Mouse (Mus musculus): ENCODE results near the gene Nptn.
A peak's percentile ranks its signal among the peaks of the same experiment; 100 is the strongest.

Gene Nptn

GRCm38 (mm10) chr9:58656396-58656795 lies 74.4 kb downstream of the Nptn start:
- DNase-seq (ENCODE audit: low read depth, low spot score) = peak; percentile 14

- no peak for DNase-seq (ENCODE audit: low read depth, low spot score)
Measured at GRCm38 (mm10) chr9:58656824-58657223, 74.8 kb downstream of the Nptn start.

DNA sequence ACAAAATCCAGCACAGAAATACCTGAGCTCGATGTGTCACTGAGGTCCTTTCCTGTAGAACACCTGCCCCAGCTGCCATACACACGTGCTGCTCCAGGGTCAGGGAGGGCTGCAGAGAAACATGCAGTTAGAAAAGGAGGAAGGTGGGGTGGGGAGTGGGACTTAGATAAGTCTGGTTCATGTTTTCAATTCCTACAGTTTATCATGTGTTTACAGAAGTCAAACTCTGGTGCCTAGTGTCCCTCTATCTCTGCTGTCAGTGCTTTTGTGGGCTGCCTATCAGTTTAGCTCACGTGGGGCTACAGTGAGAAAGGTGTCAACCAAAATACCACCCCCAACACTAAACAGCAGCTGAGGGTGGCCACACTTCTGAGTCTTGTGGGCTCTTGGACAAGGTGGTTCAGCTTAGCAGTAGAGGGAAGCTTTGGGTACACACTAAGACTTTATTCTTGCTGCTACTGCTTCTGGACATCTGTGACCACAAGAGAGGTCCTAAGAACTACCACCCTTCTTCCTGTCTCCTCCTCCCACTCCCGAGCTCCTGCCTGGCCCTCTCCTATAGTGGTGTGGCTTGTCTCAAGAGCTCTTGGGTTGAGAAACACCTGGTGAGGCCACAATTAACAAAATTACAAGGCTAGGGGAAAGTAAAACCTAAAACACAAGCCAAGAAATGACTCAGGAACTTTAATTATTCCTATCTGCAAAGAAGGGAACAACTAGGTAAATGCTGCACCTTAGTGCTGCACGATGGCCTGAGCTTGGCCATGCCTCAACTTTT lies 75.9 kb downstream of the Nptn start:
- DNase-seq (ENCODE audit: low read depth, low spot score) = no peak

DNA sequence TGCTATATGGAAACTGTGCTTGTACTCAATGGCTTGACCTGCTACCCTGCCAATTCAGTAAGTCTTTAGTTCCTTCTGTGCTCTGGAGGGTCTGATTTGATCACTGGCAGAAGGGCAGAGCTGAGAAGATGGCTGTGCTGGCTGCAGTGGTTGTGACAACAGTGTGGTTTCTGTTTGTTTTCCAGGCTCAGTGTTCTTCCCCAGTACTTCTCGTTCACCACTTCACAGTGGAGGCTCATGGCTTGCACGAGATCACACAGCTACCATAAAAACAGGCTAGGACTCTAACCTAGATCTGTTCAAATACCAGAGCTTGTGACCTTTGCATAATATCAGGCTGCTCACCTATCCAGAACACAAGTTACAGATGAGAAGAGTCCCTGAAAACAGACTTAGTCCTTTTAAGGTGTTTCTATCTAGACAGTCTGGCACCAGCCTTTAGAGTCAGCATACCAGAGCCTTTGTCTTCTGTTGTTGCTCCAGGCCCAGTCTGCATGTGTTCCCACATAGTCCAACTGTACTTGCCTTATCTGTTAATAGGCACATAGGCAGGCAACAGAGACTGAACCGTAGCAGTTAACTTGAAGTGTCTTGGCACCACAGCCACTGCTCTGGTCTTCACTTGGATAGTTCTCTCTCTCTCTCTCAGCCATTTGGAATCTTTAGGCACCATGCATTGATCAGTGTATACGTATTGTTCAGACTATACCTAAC lies 76.7 kb downstream of the Nptn start:
- DNase-seq (ENCODE audit: low read depth, low spot score) = no peak

GRCm38 (mm10) chr9:58659331-58659730 lies 77.3 kb downstream of the Nptn start:
- DNase-seq (ENCODE audit: low read depth, low spot score) = no peak

- DNase-seq (ENCODE audit: low read depth, low spot score) = no peak
Measured at GRCm38 (mm10) chr9:58659989-58660388, 77.9 kb downstream of the Nptn start.

DNA sequence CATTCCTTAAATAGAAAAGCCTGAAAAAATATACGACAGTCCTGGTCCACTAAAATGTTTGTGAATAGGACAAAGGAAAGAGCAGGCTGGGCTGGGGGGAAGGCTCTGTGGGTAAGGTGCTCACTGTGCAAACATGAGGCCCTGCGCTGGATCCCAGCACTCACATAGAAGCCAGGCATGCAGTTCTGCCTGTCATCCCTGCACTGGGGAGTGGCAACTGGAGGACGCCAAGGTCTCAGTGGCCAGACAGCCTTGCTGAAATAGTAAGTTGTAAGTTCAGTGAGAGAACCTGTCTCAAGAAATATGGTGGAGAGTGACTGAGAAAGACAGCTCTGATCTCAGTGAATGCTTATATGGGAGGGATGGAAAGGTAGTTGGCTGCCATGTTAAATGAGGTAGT lies 78.6 kb downstream of the Nptn start:
- DNase-seq (ENCODE audit: low read depth, low spot score) = no peak

GRCm38 (mm10) chr9:58662007-58662406 lies 80.0 kb downstream of the Nptn start:
- DNase-seq (ENCODE audit: low read depth, low spot score) = peak; percentile 27

- no peak for DNase-seq (ENCODE audit: low read depth, low spot score)
Measured at GRCm38 (mm10) chr9:58662791-58663190, 80.8 kb downstream of the Nptn start.

DNA sequence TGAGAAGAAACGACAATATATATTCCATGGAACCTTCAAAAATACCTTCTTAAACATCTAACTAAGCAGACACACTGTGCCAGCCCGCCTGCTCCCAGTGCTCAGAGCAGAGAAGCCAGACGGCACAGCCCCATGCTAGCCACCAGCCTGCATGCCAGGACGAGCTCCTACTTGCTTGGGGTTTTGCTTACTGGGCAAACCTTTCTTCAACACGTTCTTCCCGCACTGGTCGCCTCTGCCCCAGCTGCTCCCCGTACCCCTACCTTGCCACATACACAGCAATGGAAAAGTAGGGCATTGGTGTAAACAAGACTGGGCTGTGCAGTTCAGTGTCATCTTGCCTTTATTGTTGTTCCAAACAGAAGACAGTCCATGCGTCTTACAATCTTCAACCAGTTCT lies 83.5 kb downstream of the Nptn start:
- DNase-seq (ENCODE audit: low read depth, low spot score) = no peak

DNA sequence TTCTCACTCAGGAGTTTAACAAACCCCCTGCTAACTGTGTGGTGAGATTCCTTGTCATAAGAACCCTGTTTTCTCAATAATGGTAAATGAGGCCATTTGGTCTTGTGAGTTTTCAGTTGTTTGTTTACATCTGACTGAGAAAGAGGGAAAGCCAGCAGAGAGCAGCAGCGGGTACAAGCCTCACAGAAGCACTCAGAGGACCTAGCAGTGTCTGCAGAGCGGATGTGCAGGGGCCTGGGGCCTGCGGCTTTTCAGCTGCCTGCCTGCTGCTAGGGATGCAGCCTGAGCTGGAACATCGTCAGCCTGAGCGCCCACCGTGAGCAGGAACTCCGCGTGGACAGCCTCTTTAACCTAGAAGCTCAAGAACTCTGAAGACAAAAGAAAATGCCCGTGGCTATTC lies 84.2 kb downstream of the Nptn start:
- DNase-seq (ENCODE audit: low read depth, low spot score) = no peak

DNA sequence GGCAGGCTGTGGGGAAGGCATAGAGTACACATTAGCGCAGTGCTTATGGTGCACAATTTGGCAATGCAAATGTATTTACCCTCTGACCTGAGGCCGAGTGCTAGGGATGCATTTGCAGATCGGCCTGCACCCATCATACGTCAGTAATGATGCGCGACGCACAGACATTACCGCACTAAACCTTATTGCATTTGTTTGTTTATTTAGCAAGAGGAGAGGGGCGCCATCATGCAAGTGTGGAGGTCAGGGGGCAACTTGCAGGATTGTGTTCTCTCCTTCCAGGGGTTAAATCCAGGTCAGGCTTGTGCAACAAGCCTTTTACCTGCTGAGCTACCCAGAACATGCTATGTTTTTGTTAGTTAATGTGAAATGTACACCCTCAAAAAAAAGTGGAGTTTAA lies 85.2 kb downstream of the Nptn start:
- DNase-seq (ENCODE audit: low read depth, low spot score) = no peak

DNA sequence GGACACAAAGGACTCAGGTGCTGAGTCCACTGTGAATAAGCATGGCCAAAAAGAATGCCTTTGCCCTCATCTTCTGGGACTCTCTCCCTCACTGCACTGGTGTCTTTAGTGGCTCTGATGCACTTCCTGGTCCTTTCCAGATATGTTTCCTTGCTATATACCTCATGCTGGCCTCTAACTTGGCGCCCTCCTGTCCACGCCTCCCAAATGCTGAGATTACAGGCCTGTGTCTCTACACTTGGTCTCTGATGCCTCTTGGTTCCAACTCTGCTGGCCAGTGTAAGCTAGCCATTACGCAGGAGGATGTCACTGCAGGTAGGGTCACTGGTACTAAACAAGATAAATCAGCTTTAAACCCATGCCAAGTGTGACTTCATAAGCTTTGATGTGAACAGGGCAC lies 86.1 kb downstream of the Nptn start:
- DNase-seq (ENCODE audit: low read depth, low spot score) = no peak

- no peak for DNase-seq (ENCODE audit: low read depth, low spot score)
Measured at GRCm38 (mm10) chr9:58669071-58669470, 87.0 kb downstream of the Nptn start.

GRCm38 (mm10) chr9:58669819-58670218 lies 87.8 kb downstream of the Nptn start:
- no peak for DNase-seq (ENCODE audit: low read depth, low spot score)

GRCm38 (mm10) chr9:58672474-58672873 lies 90.4 kb downstream of the Nptn start:
- DNase-seq (ENCODE audit: low read depth, low spot score) = no peak

GRCm38 (mm10) chr9:58674736-58675135 lies 92.7 kb downstream of the Nptn start:
- DNase-seq (ENCODE audit: low read depth, low spot score) = no peak

DNA sequence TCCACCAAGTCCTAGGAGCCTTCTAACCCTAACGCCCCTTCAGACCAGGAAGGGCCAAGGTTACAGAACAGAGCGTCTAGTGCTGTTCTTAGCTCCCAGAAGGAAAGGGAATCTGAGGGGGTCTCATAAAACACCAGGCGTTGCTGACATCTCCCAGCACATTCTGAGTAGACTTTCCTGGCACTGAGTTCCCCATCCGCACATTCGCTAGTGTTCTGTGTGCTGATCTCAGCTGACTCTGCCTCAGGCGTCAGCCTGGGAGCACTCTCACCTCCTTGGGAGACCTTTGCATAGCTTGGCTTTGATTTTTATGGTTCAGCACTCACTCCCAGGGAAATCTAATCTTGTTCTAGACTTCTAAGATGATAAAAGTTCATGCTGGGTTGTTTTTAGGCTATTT lies 93.3 kb downstream of the Nptn start:
- no peak for DNase-seq (ENCODE audit: low read depth, low spot score)

GRCm38 (mm10) chr9:58681411-58681810 lies 99.4 kb downstream of the Nptn start:
- no peak for DNase-seq (ENCODE audit: low read depth, low spot score)

GRCm38 (mm10) chr9:58682106-58682505 lies 100.1 kb downstream of the Nptn start:
- no peak for DNase-seq (ENCODE audit: low read depth, low spot score)

DNA sequence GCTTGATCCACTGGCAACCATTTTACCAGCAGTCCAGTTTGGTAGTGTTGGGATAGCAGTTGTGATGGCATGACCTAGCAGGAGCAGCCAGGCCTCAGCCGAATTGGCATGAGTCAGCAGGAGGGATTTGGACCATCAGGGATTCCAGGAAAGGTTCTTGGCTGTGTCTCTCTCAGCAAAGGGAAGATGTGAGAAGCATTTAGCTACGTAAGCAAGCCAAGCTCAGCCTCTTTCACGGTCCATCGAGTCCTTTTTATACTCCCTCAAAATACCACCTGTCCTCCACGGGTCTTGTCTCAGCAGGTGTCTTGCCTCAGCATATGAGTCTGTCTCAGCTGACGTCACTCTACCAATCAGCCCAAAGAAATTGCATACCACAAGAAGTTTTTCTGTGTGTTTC lies 101.3 kb downstream of the Nptn start:
- peak; percentile 57 for DNase-seq (ENCODE audit: low read depth, low spot score)

- DNase-seq (ENCODE audit: low read depth, low spot score) = no peak
Measured at GRCm38 (mm10) chr9:58685290-58685689, 103.2 kb downstream of the Nptn start.

GRCm38 (mm10) chr9:58688076-58688475 lies 106.0 kb downstream of the Nptn start:
- DNase-seq (ENCODE audit: low read depth, low spot score) = no peak

All from A20 (cell line).